Mouse (Mus musculus) 3134 (cell line): ENCODE results near the gene Bag5.

Experiments used
- DNase-seq: peaks from one replicate; pipeline ENCODE4 v3.0.0-alpha.2; 2011; ENCODE audit warnings: low spot score; ENCODE audit not compliant: insufficient read length; ENCODE audit errors: extremely low read depth

The Bag5 gene

GRCm38 (mm10) chr12:111700920-111701458, 12.1 kb downstream of the Bag5 start:
- no peak for DNase-seq

- no peak for DNase-seq
These were observed 13.5 kb downstream of the Bag5 start for GRCm38 (mm10) chr12:111699542-111699941.

- peak; percentile 63 for DNase-seq
These were observed 14.6 kb downstream of the Bag5 start for GRCm38 (mm10) chr12:111698346-111698913.

- peak; percentile 46 for DNase-seq
These were observed 15.3 kb downstream of the Bag5 start for GRCm38 (mm10) chr12:111697708-111698107.

GRCm38 (mm10) chr12:111696239-111696638, 16.8 kb downstream of the Bag5 start:
- DNase-seq: peak; percentile 66

GRCm38 (mm10) chr12:111694880-111695804, 17.9 kb downstream of the Bag5 start:
- DNase-seq: no peak

- no peak for DNase-seq
These were observed 18.7 kb downstream of the Bag5 start for GRCm38 (mm10) chr12:111694271-111694781.

GRCm38 (mm10) chr12:111693341-111694270, 19.5 kb downstream of the Bag5 start:
- no peak for DNase-seq

GRCm38 (mm10) chr12:111692899-111693298, 20.2 kb downstream of the Bag5 start:
- DNase-seq: no peak

- DNase-seq: peak; percentile 83
These were observed 21.6 kb downstream of the Bag5 start for GRCm38 (mm10) chr12:111691346-111691872.

GRCm38 (mm10) chr12:111689426-111689825, 23.6 kb downstream of the Bag5 start:
- DNase-seq: peak; percentile 41

GRCm38 (mm10) chr12:111688069-111688428, 25.0 kb downstream of the Bag5 start:
- DNase-seq: no peak

GRCm38 (mm10) chr12:111687350-111688068, 25.5 kb downstream of the Bag5 start:
- peak; percentile 80 for DNase-seq

GRCm38 (mm10) chr12:111686390-111686789, 26.7 kb downstream of the Bag5 start:
- DNase-seq: peak; percentile 82

- no peak for DNase-seq
These were observed 30.3 kb downstream of the Bag5 start for GRCm38 (mm10) chr12:111682806-111683205.

- DNase-seq: no peak
These were observed 31.1 kb downstream of the Bag5 start for GRCm38 (mm10) chr12:111682003-111682402.

- DNase-seq: no peak
These were observed 31.8 kb downstream of the Bag5 start for GRCm38 (mm10) chr12:111681305-111681704.

GRCm38 (mm10) chr12:111680661-111681060, 32.4 kb downstream of the Bag5 start:
- DNase-seq: no peak

GRCm38 (mm10) chr12:111678997-111679396, 34.1 kb downstream of the Bag5 start:
- no peak for DNase-seq

GRCm38 (mm10) chr12:111678670-111678933, 34.5 kb downstream of the Bag5 start:
- DNase-seq: no peak
